Mouse (Mus musculus): ENCODE measurements around the gene Dxo.
"Not testable (repeated sequence)": the region's sequence is repeated elsewhere in the genome, so short reads cannot be mapped to it uniquely, and the experiment has no call there.

Dxo gene

GRCm38 (mm10) chr17:34836856-34837221 lies at the start of gene Dxo, which contains the start of gene Stk19:
TSS of gene Dxo (plus strand) at chr17:34837019.
TSS of gene Stk19 (minus strand) at chr17:34836945.
- in situ Hi-C loops (cut with MboI, MseI) = loop anchor here (25.0 kb wide), 1 partner anchor 800 kb away; the partner anchor contains the start of genes Col11a2, H2-Ke6, Rxrb and Slc39a7

GRCm38 (mm10) chr17:34795016-34795415 lies 41.8 kb upstream of the Dxo start:
- in situ Hi-C loops (cut with MboI, MseI) = no loop called here

- in situ Hi-C loops (cut with MboI, MseI) = no loop called here
These were observed 41.2 kb upstream of the Dxo start for GRCm38 (mm10) chr17:34795633-34796032.

GRCm38 (mm10) chr17:34796311-34797140 lies 40.3 kb upstream of the Dxo start:
- in situ Hi-C loops (cut with MboI, MseI) = no loop called here

- in situ Hi-C loops (cut with MboI, MseI) = not testable (repeated sequence)
These were observed 39.4 kb upstream of the Dxo start for GRCm38 (mm10) chr17:34797211-34797995.

- in situ Hi-C loops (cut with MboI, MseI) = not testable (repeated sequence)
These were observed 38.7 kb upstream of the Dxo start for GRCm38 (mm10) chr17:34798071-34798470.

GRCm38 (mm10) chr17:34798866-34799530 lies 37.8 kb upstream of the Dxo start:
- in situ Hi-C loops (cut with MboI, MseI) = no loop called here

- in situ Hi-C loops (cut with MboI, MseI) = no loop called here
These were observed 37.3 kb upstream of the Dxo start for GRCm38 (mm10) chr17:34799531-34799925.

- in situ Hi-C loops (cut with MboI, MseI) = not testable (repeated sequence)
These were observed 36.0 kb upstream of the Dxo start for GRCm38 (mm10) chr17:34800781-34801305.

GRCm38 (mm10) chr17:34802756-34803155 lies 34.1 kb upstream of the Dxo start:
- in situ Hi-C loops (cut with MboI, MseI) = not testable (repeated sequence)

GRCm38 (mm10) chr17:34803367-34803766 lies 33.5 kb upstream of the Dxo start:
- in situ Hi-C loops (cut with MboI, MseI) = not testable (repeated sequence)

- in situ Hi-C loops (cut with MboI, MseI) = not testable (repeated sequence)
These were observed 32.5 kb upstream of the Dxo start, which contains the start of gene Cyp21a1 for GRCm38 (mm10) chr17:34804301-34804700. TSS of gene Cyp21a1 (minus strand) at chr17:34804561.

- in situ Hi-C loops (cut with MboI, MseI) = no loop called here
These were observed 31.8 kb upstream of the Dxo start for GRCm38 (mm10) chr17:34804871-34805562.

- in situ Hi-C loops (cut with MboI, MseI) = no loop called here
These were observed 29.6 kb upstream of the Dxo start for GRCm38 (mm10) chr17:34807176-34807575.

GRCm38 (mm10) chr17:34808599-34809205 lies 28.1 kb upstream of the Dxo start:
- in situ Hi-C loops (cut with MboI, MseI) = no loop called here

GRCm38 (mm10) chr17:34810411-34810810 lies 26.4 kb upstream of the Dxo start:
- in situ Hi-C loops (cut with MboI, MseI) = loop anchor here (5.0 kb wide), 1 partner anchor 78 kb away; no protein-coding TSS in a partner anchor

GRCm38 (mm10) chr17:34810811-34811210 lies 26.0 kb upstream of the Dxo start:
- in situ Hi-C loops (cut with MboI, MseI) = loop anchor here (5.0 kb wide), 1 partner anchor 79 kb away; no protein-coding TSS in a partner anchor

GRCm38 (mm10) chr17:34811275-34811674 lies 25.5 kb upstream of the Dxo start:
- in situ Hi-C loops (cut with MboI, MseI) = loop anchor here (5.0 kb wide), 1 partner anchor 79 kb away; no protein-coding TSS in a partner anchor

GRCm38 (mm10) chr17:34813747-34814146 lies 23.1 kb upstream of the Dxo start:
- in situ Hi-C loops (cut with MboI, MseI) = loop anchor here (5.0 kb wide), 1 partner anchor 81 kb away; no protein-coding TSS in a partner anchor

- in situ Hi-C loops (cut with MboI, MseI) = loop anchor here (5.0 kb wide), 1 partner anchor 83 kb away; no protein-coding TSS in a partner anchor
These were observed 21.9 kb upstream of the Dxo start for GRCm38 (mm10) chr17:34814818-34815370.
